Mouse (Mus musculus): Measurements from ENCODE around the gene B4galnt3. TPM values are rescaled to one million over a fixed set of nuclear protein-coding genes. Genes with fewer than 3 reads are reported as not detected.

The B4galnt3 gene
- polyA plus RNA-seq, 1 experiment from 2014 or later = 0.31 TPM

DNA sequence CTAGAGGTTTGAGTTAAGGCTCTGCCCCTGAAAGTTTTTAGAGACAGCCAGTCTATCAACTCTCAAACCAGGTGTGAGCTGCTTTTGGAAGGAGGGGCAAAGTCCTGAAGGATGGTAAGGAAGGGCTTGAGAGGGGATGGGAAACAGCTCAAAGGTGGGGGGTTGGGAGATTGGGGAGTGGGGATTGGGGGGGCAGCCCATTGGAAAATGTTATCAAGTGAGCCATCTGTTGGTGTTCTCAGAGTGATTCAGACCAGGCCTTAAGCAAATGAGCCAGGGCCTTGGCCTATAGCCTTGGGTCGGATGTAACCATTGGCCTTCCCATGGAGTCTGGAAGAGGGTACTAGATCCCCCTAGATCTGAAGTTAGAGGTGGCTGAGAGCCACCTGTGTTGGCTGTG is 100.6 kb downstream of the B4galnt3 start:
- ATAC-seq (ENCODE audit: extremely low read depth, insufficient number of reproducible peaks, low FRiP score, low TSS enrichment) = no peak
- Histone ChIP-seq H3K27me3 (replicated peaks) (no peaks in the 10 kb centered on the region; the same call in 1 of the 2 replicates), H3K36me3 (no peaks in the 10 kb centered on the region), H3K27ac (replicated peaks) (no peak overlapping the region), H3K4me2 (no peak overlapping the region), H3K9ac (no peak overlapping the region), H3K9me3 (no peaks in the 10 kb centered on the region), H3K4me1 (peaks cover 40% of the 10 kb centered on the region), H3K4me3 (no peak overlapping the region)
- WGBS = 64% methylated on average over 1 of the region's 1 CpGs

DNA sequence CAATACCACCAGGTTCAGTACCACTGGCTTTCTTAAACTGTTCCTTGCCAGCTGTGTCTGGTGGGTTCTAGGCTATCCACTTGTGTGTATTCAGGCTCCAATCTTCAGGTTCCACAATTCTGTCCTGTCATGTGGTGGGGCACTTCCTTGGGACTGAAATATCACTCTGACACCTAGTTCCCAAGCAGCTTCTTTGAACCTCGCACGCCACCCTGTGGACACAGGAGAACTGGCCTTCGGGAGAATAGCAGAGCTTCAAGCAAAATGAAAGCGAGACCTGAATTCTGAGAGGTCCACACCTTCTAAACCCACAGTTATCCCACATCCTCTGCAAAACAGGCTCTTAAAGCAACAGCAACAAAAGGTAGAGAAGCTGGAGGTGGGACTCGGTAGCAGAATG is 101.2 kb downstream of the B4galnt3 start:
- 9% methylated on average over 5 of the region's 5 CpGs for WGBS

DNA sequence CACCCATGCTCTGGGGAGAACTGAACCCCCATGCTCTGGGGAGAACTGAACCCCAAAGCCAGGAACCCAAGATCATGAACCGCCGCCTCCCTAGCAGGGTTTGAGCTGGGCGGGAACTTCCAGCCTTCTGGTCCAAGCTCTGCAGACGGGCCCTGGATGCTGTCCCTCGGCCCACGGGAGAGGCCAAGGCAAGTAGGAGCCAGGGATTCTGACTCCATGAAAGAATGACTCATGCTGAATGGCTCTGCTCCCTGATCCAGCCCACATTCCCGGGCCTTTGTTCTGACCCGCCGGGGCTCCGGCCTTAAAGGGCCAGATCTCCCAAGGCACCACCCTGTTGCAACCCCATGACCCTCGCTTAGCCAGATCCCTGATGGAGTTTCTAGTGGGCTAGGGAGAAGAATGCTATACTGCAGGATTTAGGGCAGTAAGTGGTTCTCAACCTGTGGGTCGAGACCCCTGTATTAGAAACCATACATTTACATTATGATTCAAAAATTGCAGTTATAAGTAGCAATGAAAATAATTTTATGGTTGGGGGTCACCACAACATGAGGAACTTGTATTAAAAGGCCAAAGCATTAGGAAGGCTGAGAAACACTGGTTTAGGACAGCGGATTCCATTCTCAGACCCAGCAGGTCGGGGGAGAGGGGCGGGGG is 102.0 kb downstream of the B4galnt3 start:
- Histone ChIP-seq H3K4me3 (0 out of 2 replicates have a peak overlapping the region, but pooled peaks have one; percentile 8), H3K9me3 (no peaks in the 10 kb centered on the region), H3K9ac (peak overlapping the region; percentile 69), H3K27me3 (replicated peaks) (no peaks in the 10 kb centered on the region; the same call in 1 of the 2 replicates), H3K36me3 (no peaks in the 10 kb centered on the region), H3K27ac (replicated peaks) (peak overlapping the region; percentile 62), H3K4me2 (peak overlapping the region; percentile 52), H3K4me1 (peaks cover 51% of the 10 kb centered on the region)
- ATAC-seq (ENCODE audit: extremely low read depth, insufficient number of reproducible peaks, low FRiP score, low TSS enrichment) = no peak
- 27% methylated on average over 14 of the region's 15 CpGs for WGBS

More for the DNA sequence above, 101.2 kb downstream of the B4galnt3 start:
- H3K27me3 ChIP-seq (replicated peaks) = no peaks in the 10 kb centered on the region; the same call in 1 of the 2 replicates
- no peak overlapping the region; the same call in 1 of the 2 replicates for H3K4me2 ChIP-seq
- H3K36me3 ChIP-seq = no peaks in the 10 kb centered on the region
- no peak for ATAC-seq (ENCODE audit: extremely low read depth, insufficient number of reproducible peaks, low FRiP score, low TSS enrichment)
- no peak overlapping the region for H3K27ac ChIP-seq (replicated peaks)
- H3K9me3 ChIP-seq = no peaks in the 10 kb centered on the region
- peak overlapping the region; percentile 38; the same call in 1 of the 2 replicates for H3K9ac ChIP-seq
- H3K4me3 ChIP-seq = no peak overlapping the region
- peaks cover 46% of the 10 kb centered on the region for H3K4me1 ChIP-seq

DNA sequence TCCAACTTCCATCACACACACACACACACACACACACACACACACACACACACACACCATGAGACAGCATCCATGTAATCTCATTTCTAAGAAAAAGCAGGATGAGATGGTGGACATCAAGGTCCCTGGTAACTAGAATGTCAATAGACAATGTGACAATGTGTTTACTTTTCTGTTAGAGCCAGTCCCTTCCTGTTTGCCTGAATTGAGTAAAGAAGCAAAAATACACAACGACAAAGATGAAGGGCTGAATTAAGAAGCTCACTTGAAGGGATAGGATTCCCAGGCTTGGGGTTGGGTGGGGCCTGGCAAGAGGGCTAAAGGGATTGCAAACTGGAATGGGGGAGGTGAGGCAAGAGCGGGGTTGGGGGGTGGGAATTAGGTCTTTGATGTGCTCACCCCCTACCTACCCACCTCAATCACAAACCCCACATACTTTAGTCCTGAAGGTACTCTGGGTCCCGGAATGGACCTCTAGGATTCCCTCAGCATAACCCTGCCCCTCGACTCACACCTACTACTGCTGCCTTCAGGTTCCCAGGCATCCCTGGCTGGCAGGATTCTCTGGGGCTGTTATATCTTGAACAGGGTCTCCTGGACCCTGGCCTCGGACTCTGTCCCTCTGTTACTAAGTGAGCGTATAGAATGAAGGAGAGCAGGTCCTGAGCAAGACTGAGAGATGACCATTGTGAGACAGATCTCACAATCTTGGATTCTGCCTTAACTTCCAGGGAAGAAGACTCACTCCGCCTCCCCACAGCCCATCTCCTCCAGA is 102.8 kb downstream of the B4galnt3 start:
- Histone ChIP-seq H3K27me3 (replicated peaks) (no peaks in the 10 kb centered on the region; the same call in 1 of the 2 replicates), H3K27ac (replicated peaks) (peak overlapping the region; percentile 62), H3K4me2 (peak overlapping the region; percentile 52), H3K9ac (peak overlapping the region; percentile 69), H3K4me3 (0 out of 2 replicates have a peak overlapping the region, but pooled peaks have one; percentile 8), H3K9me3 (no peaks in the 10 kb centered on the region), H3K36me3 (no peaks in the 10 kb centered on the region), H3K4me1 (peaks cover 58% of the 10 kb centered on the region)
- no peak for ATAC-seq (ENCODE audit: extremely low read depth, insufficient number of reproducible peaks, low FRiP score, low TSS enrichment)
- WGBS = 62% methylated on average over 7 of the region's 7 CpGs

DNA sequence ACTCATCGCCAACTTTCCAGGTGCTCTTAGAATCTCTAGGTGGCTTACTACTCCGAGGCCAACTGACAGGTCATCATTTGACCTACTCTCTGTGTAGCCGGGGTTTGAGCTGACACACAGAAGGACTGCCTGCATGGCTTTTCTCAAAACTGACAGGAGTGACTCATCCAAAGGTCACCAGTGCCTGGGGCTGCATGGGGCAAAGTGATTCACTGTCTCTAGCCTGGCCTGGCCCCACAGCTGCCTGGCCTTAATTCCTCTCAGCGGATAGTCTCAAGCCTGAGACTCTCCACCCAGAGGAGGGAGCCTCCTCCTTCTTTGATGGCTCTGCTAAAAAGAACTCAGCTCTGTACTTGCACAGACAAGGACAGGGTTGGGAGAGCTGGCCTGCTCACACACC is 103.4 kb downstream of the B4galnt3 start:
- Histone ChIP-seq H3K27me3 (replicated peaks) (no peaks in the 10 kb centered on the region; the same call in 1 of the 2 replicates), H3K36me3 (no peaks in the 10 kb centered on the region), H3K27ac (replicated peaks) (peak overlapping the region; percentile 18; the same call in 1 of the 2 replicates), H3K4me2 (no peak overlapping the region), H3K9me3 (no peaks in the 10 kb centered on the region), H3K9ac (no peak overlapping the region), H3K4me1 (peaks cover 65% of the 10 kb centered on the region), H3K4me3 (no peak overlapping the region)
- 40% methylated on average over 4 of the region's 4 CpGs for WGBS
- no peak for ATAC-seq (ENCODE audit: extremely low read depth, insufficient number of reproducible peaks, low FRiP score, low TSS enrichment)

DNA sequence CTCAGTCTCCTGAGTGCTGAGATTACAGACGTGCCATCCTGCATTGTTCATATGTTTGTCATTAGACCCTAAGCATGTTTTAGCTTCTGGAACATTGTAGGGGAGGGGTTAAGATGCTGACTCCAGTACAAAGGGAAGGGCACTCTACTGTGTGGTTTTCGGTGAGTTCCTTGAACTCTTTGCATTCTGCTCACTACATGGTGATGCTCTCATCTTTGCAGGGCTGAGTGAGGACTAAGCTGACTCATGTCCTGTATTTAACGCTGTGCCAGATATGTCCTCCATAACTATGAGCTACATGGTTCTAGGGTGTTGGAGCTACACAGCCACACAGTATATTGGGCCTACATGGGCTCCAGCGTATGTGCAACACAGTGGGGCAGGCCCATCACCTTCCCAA is 104.0 kb downstream of the B4galnt3 start:
- peak overlapping the region; percentile 18 for H3K27ac ChIP-seq (replicated peaks)
- no peak overlapping the region for H3K4me2 ChIP-seq
- peaks cover 70% of the 10 kb centered on the region for H3K4me1 ChIP-seq

DNA sequence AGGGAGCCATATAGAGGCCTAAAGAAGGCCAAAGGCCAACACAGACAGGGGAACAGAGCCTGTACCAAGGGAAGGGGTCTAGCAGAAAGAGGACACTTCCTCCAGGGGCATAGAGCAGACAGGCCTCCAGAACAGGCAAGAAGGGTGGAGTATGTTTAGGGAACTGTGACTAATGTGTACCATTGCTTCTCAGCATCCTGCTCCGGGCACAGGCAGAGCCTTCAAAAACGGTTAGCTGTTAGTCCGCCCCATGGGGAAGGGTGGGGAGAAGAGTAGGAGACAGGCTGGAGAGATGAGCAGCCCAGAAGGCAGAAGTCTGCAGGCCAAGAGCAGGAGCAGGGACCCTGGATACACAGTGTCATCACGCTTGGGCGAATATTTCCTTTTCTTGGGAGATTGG is 105.1 kb downstream of the B4galnt3 start:
- no peaks in the 10 kb centered on the region for H3K27me3 ChIP-seq (replicated peaks)
- no peak overlapping the region for H3K4me2 ChIP-seq
- 83% methylated on average over 5 of the region's 5 CpGs for WGBS
- H3K36me3 ChIP-seq = no peaks in the 10 kb centered on the region
- peaks cover 68% of the 10 kb centered on the region for H3K4me1 ChIP-seq
- no peak overlapping the region for H3K27ac ChIP-seq (replicated peaks)
- H3K9ac ChIP-seq = no peak overlapping the region
- H3K9me3 ChIP-seq = no peaks in the 10 kb centered on the region
- H3K4me3 ChIP-seq = no peak overlapping the region
- ATAC-seq (ENCODE audit: extremely low read depth, insufficient number of reproducible peaks, low FRiP score, low TSS enrichment) = no peak

More for the DNA sequence above, 104.0 kb downstream of the B4galnt3 start:
- Histone ChIP-seq H3K9ac (no peak overlapping the region), H3K9me3 (no peaks in the 10 kb centered on the region), H3K27me3 (replicated peaks) (no peaks in the 10 kb centered on the region; the same call in 1 of the 2 replicates), H3K36me3 (no peaks in the 10 kb centered on the region), H3K4me3 (no peak overlapping the region)
- no peak for ATAC-seq (ENCODE audit: extremely low read depth, insufficient number of reproducible peaks, low FRiP score, low TSS enrichment)
- WGBS = 89% methylated on average over 4 of the region's 4 CpGs

DNA sequence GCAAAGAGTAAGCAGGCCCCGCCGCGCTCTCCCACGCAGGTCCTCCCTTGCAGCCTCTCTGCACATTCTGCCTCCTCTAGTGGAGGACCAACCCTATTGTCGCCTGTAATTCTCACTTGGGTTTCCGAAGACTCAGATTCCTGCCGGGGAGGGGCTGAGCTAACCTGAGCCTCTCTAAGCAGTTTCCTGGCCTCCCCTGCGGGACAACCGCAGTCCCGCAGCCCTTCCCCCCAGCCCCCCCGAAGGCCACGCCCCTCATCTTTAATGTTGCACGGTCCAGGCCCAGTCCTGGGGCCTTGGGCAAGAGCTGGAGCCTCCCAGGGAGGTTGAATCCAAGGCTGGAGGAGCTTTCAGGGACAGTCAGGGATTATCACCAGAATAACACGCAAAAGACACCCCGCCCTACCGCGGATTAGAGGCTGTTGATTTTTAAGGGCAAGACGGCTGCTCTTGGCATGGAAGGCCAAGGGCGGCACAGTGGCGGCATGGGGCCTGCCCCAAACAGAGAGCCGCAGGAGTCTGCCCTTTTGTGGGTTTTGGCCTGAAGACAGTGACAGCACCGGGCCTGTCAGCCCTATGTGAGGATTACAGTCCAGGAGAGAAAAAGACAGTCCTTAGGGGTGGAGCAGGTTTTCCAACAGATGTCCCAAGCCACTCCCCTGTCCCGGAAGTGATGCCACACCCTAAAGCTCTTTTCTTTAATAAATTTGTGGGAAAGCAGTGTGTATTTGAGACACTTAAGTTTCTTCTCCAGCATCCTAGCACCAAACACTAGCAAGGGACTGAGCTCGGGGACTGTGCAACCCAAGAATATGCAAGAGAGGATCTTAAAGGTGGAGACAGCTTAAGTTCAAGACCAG is 105.8 kb downstream of the B4galnt3 start:
- H3K36me3 ChIP-seq = no peaks in the 10 kb centered on the region
- no peaks in the 10 kb centered on the region for H3K9me3 ChIP-seq
- ATAC-seq (ENCODE audit: extremely low read depth, insufficient number of reproducible peaks, low FRiP score, low TSS enrichment) = no peak; the same call in 1 of the 2 replicates
- H3K4me2 ChIP-seq = peak overlapping the region; percentile 60
- WGBS = 35% methylated on average over 24 of the region's 24 CpGs
- peaks cover 74% of the 10 kb centered on the region for H3K4me1 ChIP-seq
- H3K27me3 ChIP-seq (replicated peaks) = no peaks in the 10 kb centered on the region
- no peak overlapping the region for H3K27ac ChIP-seq (replicated peaks)
- peak overlapping the region; percentile 22 for H3K4me3 ChIP-seq
- H3K9ac ChIP-seq = peak overlapping the region; percentile 67

DNA sequence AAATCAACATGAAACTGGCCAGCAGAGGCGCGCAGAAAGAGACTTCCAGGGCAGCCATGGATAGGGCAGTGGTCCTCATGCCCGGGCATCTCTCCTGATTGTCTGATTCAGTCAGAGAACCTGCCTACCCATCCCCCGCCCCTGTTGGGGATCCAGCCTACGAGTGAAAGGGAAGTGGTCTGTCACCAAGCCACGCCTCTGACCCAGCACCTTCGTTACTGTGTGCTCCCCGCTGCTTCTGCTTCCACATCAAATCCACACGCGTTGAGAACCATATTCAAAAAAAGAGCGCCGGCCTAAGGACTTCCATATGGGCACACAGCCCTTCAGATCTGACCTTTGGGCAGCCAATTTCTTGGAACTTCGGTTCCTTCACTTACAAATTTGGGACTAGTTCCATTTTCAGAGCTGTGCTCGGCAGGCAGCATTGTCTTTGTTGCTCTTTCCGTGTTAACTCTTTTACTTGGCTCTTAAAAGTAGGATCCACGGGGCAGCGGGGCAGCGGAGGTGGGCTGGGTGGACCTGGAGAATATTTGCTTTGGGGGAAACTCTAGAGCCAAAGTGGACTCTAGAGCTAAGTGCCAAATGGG is 106.7 kb downstream of the B4galnt3 start:
- 33% methylated on average over 18 of the region's 18 CpGs for WGBS
- ATAC-seq (ENCODE audit: extremely low read depth, insufficient number of reproducible peaks, low FRiP score, low TSS enrichment) = no peak
- Histone ChIP-seq H3K9ac (peak overlapping the region; percentile 67), H3K27me3 (replicated peaks) (no peaks in the 10 kb centered on the region), H3K9me3 (no peaks in the 10 kb centered on the region), H3K27ac (replicated peaks) (no peak overlapping the region), H3K4me3 (peak overlapping the region; percentile 24), H3K36me3 (no peaks in the 10 kb centered on the region), H3K4me2 (peak overlapping the region; percentile 60), H3K4me1 (peaks cover 68% of the 10 kb centered on the region)

DNA sequence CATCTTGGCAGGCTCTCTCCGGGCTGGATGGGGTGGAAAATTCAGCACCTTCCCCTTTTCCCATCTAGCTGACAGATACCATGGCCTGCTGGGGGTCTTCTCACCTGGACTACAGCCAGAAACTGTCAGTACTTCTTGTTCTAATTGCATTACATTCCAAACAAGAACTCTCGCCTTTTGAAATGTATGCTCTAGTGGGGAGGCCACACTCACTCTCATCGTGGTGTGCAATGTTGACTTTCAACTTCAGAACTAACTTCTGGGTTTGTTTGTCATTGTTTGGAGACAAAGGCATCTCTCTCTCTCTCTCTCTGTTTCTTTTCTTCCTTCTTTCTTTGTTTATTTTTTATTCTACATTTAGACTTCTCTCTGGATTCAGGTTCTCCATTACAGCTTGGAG is 107.8 kb downstream of the B4galnt3 start:
- no peak for ATAC-seq (ENCODE audit: extremely low read depth, insufficient number of reproducible peaks, low FRiP score, low TSS enrichment)
- Histone ChIP-seq H3K4me3 (no peak overlapping the region), H3K27me3 (replicated peaks) (no peaks in the 10 kb centered on the region), H3K4me1 (peaks cover 64% of the 10 kb centered on the region), H3K36me3 (no peaks in the 10 kb centered on the region), H3K4me2 (no peak overlapping the region), H3K27ac (replicated peaks) (no peak overlapping the region), H3K9ac (no peak overlapping the region; the same call in 1 of the 2 replicates), H3K9me3 (no peaks in the 10 kb centered on the region)
- WGBS = 38% methylated on average over 3 of the region's 3 CpGs

Measured in heart, embryonic 13.5 days (tissue).